Mouse (Mus musculus) CH12.LX (cell line): ENCODE measurements at regions not wholly inside any gene's neighbourhood (a gene's known extent, or its start where the extent isn't known, plus 50 kb on each side); places are given as distances from the start of the nearest gene placed in this dataset.

Source experiments
- DNase-seq: peaks from one replicate; pipeline ENCODE4 v3.0.0-alpha.2; 2013; ENCODE audit errors: extremely low read depth
- H3K27ac ChIP-seq: 2 replicates; pipeline ENCODE4 v1.5.1; 2012; ENCODE audit warnings: low read depth, mild to moderate bottlenecking, control low read depth, moderate library complexity; ENCODE audit not compliant: insufficient read depth
- H3K27me3 ChIP-seq: replicated peaks from 2 replicates; pipeline ENCODE3; 2012; ENCODE audit warnings: inconsistent platforms
- H3K36me3 ChIP-seq, 2 experiments: replicated peaks in 1 of 2; 2 replicates each; pipeline versions ENCODE3 to v1.6.1; 2012; ENCODE audit warnings: inconsistent platforms in 1 of 2, low read length in 1 of 2, mild to moderate bottlenecking in 1 of 2, mixed read lengths in 1 of 2, moderate library complexity in 1 of 2; ENCODE audit not compliant: control insufficient read depth in 1 of 2, insufficient read depth in 1 of 2
- H3K4me1 ChIP-seq, 2 experiments: 2 replicates each; pipeline ENCODE4 v1.6.1; 2012; ENCODE audit warnings: inconsistent platforms in 1 of 2, moderate library complexity in 1 of 2; ENCODE audit not compliant: insufficient read depth in 2 of 2, control insufficient read depth in 1 of 2
- H3K4me2 ChIP-seq: 2 replicates; pipeline ENCODE4 v1.6.1; 2012; ENCODE audit warnings: low read depth, mild to moderate bottlenecking, control low read depth; ENCODE audit not compliant: poor library complexity, insufficient read depth, severe bottlenecking
- H3K4me3 ChIP-seq, 3 experiments: fragments of 150-350 bp in 1 of 3; sonication (generic) in 1 of 3; replicated peaks in 1 of 3; 2 replicates each; pipeline versions ENCODE3 to v1.5.1; 2011 to 2012; ENCODE audit warnings: low read depth in 2 of 3, low read length in 2 of 3, mild to moderate bottlenecking in 2 of 3, moderate library complexity in 2 of 3, control low read depth in 1 of 3, improper control_type of control experiment in 1 of 3, inconsistent platforms in 1 of 3, mixed read lengths in 1 of 3; ENCODE audit not compliant: poor library complexity in 1 of 3
- H3K79me2 ChIP-seq: replicated peaks from 2 replicates; pipeline ENCODE4 v1.6.1; 2012; ENCODE audit warnings: mild to moderate bottlenecking, moderate library complexity; ENCODE audit not compliant: control insufficient read depth, poor library complexity, insufficient read depth, severe bottlenecking; ENCODE audit errors: extremely low read depth
- H3K9ac ChIP-seq: 2 replicates; pipeline ENCODE4 v1.6.1; 2012; ENCODE audit warnings: low read depth, mild to moderate bottlenecking, control low read depth, moderate library complexity; ENCODE audit not compliant: insufficient read depth
- H3K9me3 ChIP-seq: replicated peaks from 2 replicates; pipeline ENCODE3; 2012; ENCODE audit warnings: low read length, inconsistent platforms, mixed read lengths
- BHLHE40 ChIP-seq: IDR thresholded peaks from 2 replicates; pipeline ENCODE4 v1.6.1; 2011; ENCODE audit warnings: mild to moderate bottlenecking, low read depth, low read length, improper control_type of control experiment
- CHD1 ChIP-seq: IDR thresholded peaks from 2 replicates; pipeline ENCODE4 v1.6.1; 2012; ENCODE audit warnings: low read depth, low read length, improper control_type of control experiment, inconsistent platforms
- CHD2 ChIP-seq: IDR thresholded peaks from 2 replicates; pipeline ENCODE4 v1.6.1; 2011; ENCODE audit warnings: low read length, improper control_type of control experiment
- CTCF ChIP-seq, 2 experiments: IDR thresholded peaks in 1 of 2; conservative IDR thresholded peaks in 1 of 2; 2 replicates each; pipeline ENCODE4 v1.5.1; 2011 to 2012; ENCODE audit warnings: low read depth in 2 of 2, low read length in 2 of 2, improper control_type of control experiment in 1 of 2, inconsistent platforms in 1 of 2, mild to moderate bottlenecking in 1 of 2, moderate library complexity in 1 of 2
- E2F4 ChIP-seq: IDR thresholded peaks from 2 replicates; pipeline ENCODE4 v1.6.1; 2011; ENCODE audit warnings: low read depth, low read length, improper control_type of control experiment; ENCODE audit not compliant: insufficient replicate concordance
- EP300 ChIP-seq: IDR thresholded peaks from 2 replicates; pipeline ENCODE4 v1.6.1; 2011; ENCODE audit warnings: low read length, improper control_type of control experiment
- HCFC1 ChIP-seq: IDR thresholded peaks from 2 replicates; pipeline ENCODE4 v1.6.1; 2012; ENCODE audit warnings: low read depth, mild to moderate bottlenecking, inconsistent platforms, low read length, improper control_type of control experiment
- IRF4 ChIP-seq: IDR thresholded peaks from 2 replicates; pipeline ENCODE4 v1.6.1; 2014; ENCODE audit warnings: low read depth, mild to moderate bottlenecking, inconsistent platforms, low read length, improper control_type of control experiment
- JUND ChIP-seq: conservative IDR thresholded peaks from 2 replicates; pipeline ENCODE4 v1.6.1; 2011; ENCODE audit warnings: low read depth, low read length, improper control_type of control experiment
- MAX ChIP-seq: IDR thresholded peaks from 2 replicates; pipeline ENCODE4 v1.6.1; 2011; ENCODE audit warnings: low read length, improper control_type of control experiment
- MAZ ChIP-seq: IDR thresholded peaks from 2 replicates; pipeline ENCODE4 v1.6.1; 2012; ENCODE audit warnings: low read depth, mild to moderate bottlenecking, inconsistent platforms, low read length, improper control_type of control experiment, moderate library complexity
- MXI1 ChIP-seq: IDR thresholded peaks from 2 replicates; pipeline ENCODE4 v1.6.1; 2011; ENCODE audit warnings: mild to moderate bottlenecking, low read depth, low read length, improper control_type of control experiment
- MYC ChIP-seq: IDR thresholded peaks from 2 replicates; pipeline ENCODE4 v1.6.1; 2011; ENCODE audit warnings: low read depth, mild to moderate bottlenecking, improper control_type of control experiment, low read length
- NELFE ChIP-seq: IDR thresholded peaks from 2 replicates; pipeline ENCODE4 v1.6.1; 2011; ENCODE audit warnings: low read depth, low read length, improper control_type of control experiment
- NRF1 ChIP-seq: IDR thresholded peaks from 2 replicates; pipeline ENCODE4 v1.6.1; 2014; ENCODE audit warnings: low read depth, mild to moderate bottlenecking, inconsistent platforms, low read length, improper control_type of control experiment, moderate library complexity
- POLR2A ChIP-seq: IDR thresholded peaks from 2 replicates; pipeline ENCODE4 v1.6.1; 2011; ENCODE audit warnings: low read depth, mild to moderate bottlenecking, improper control_type of control experiment, low read length
- RAD21 ChIP-seq: IDR thresholded peaks from 2 replicates; pipeline ENCODE4 v1.6.1; 2011; ENCODE audit warnings: low read depth, mild to moderate bottlenecking, low read length, improper control_type of control experiment, moderate library complexity
- RCOR1 ChIP-seq: conservative IDR thresholded peaks from 2 replicates; pipeline ENCODE4 v1.6.1; 2012; ENCODE audit warnings: low read depth, mild to moderate bottlenecking, inconsistent platforms, low read length, improper control_type of control experiment
- SIN3A ChIP-seq: IDR thresholded peaks from 2 replicates; pipeline ENCODE4 v1.6.1; 2012; ENCODE audit warnings: low read length, improper control_type of control experiment, inconsistent platforms
- SMC3 ChIP-seq: IDR thresholded peaks from 2 replicates; pipeline ENCODE4 v1.6.1; 2011; ENCODE audit warnings: low read depth, low read length, improper control_type of control experiment
- TBP ChIP-seq: conservative IDR thresholded peaks from 2 replicates; pipeline ENCODE4 v1.6.1; 2011; ENCODE audit warnings: low read depth, low read length, improper control_type of control experiment
- UBTF ChIP-seq: IDR thresholded peaks from 2 replicates; pipeline ENCODE4 v1.6.1; 2012; ENCODE audit warnings: low read depth, mild to moderate bottlenecking, inconsistent platforms, low read length, improper control_type of control experiment, moderate library complexity
- USF1 ChIP-seq: IDR thresholded peaks from 2 replicates; pipeline ENCODE4 v1.6.1; 2014; ENCODE audit warnings: low read depth, mild to moderate bottlenecking, inconsistent platforms, low read length, improper control_type of control experiment
- ZKSCAN1 ChIP-seq: IDR thresholded peaks from 2 replicates; pipeline ENCODE4 v1.6.1; 2012; ENCODE audit warnings: low read depth, inconsistent platforms, low read length, improper control_type of control experiment, borderline replicate concordance
- ZNF384 ChIP-seq: IDR thresholded peaks from 2 replicates; pipeline ENCODE4 v1.6.1; 2012; ENCODE audit warnings: low read depth, low read length, improper control_type of control experiment, inconsistent platforms
- dilution Hi-C: fragments of 300-500 bp; cut with MboI; formaldehyde crosslinking; loops from 2 replicates; pipeline ENCODE4 v1.14.3; 2020; ENCODE audit warnings: low sequenced_read_pairs; ENCODE audit not compliant: extremely low pct_unique_long_range_greater_than_20kb, extremely low pct_ligation_motif_present
- in situ Hi-C: fragments of 300-500 bp; cut with MboI; formaldehyde crosslinking; loops from 3 replicates; pipeline ENCODE4 v1.14.3; 2019; ENCODE audit warnings: low sequenced_read_pairs, low pct_ligation_motif_present, low pct_unique_long_range_greater_than_20kb, mixed read lengths

GRCm38 (mm10) chr14:114547910-114548680, 543.9 kb upstream of the Gpc5 start:
- Histone ChIP-seq H3K9me3 (peaks cover 28% of the 10 kb centered on the region), H3K36me3 (no peaks in the 10 kb centered on the region), H3K4me3 (no peak overlapping the region), H3K9ac (no peak overlapping the region), H3K27me3 (no peaks in the 10 kb centered on the region), H3K4me2 (no peak overlapping the region), H3K4me1 (no peaks in the 10 kb centered on the region), H3K79me2 (no peaks in the 10 kb centered on the region), H3K27ac (no peak overlapping the region)
- no peak for DNase-seq
- no peak for TF ChIP-seq EP300
- no peak for TF ChIP-seq POLR2A
- TF ChIP-seq CHD1, result no peak
- TF ChIP-seq RCOR1, result no peak
- TF ChIP-seq E2F4, result no peak
- no peak for TF ChIP-seq JUND
- TF ChIP-seq NELFE, result no peak
- no peak for TF ChIP-seq RAD21
- TF ChIP-seq MAZ, result no peak
- TF ChIP-seq HCFC1, result no peak
- TF ChIP-seq UBTF, result no peak
- no peak for TF ChIP-seq CTCF (conservative IDR thresholded peaks at IDR 0.05 in 1 of 2, IDR thresholded peaks at IDR 0.05 in 1 of 2; ENCODE audit: low read depth in 2 of 2, low read length in 2 of 2)
- TF ChIP-seq NRF1, result no peak
- TF ChIP-seq MYC, result no peak
- TF ChIP-seq MAX, result no peak
- no peak for TF ChIP-seq SMC3
- no peak for TF ChIP-seq TBP
- no peak for TF ChIP-seq ZKSCAN1
- no peak for TF ChIP-seq SIN3A
- TF ChIP-seq BHLHE40, result no peak
- in situ Hi-C loops (no loop called here), dilution Hi-C loops (no loop called here)

- H3K4me2 ChIP-seq, result no peak overlapping the region
- DNase-seq, result no peak
- dilution Hi-C loops, result no loop called here
- in situ Hi-C loops, result no loop called here
- H3K79me2 ChIP-seq, result no peaks in the 10 kb centered on the region
- H3K9me3 ChIP-seq, result peaks cover 21% of the 10 kb centered on the region
- H3K27ac ChIP-seq, result no peak overlapping the region
- TF ChIP-seq BHLHE40 (no peak), CHD2 (no peak), MXI1 (no peak), ZNF384 (no peak), E2F4 (no peak), RCOR1 (no peak), ZKSCAN1 (no peak), USF1 (no peak), IRF4 (no peak)
- H3K4me1 ChIP-seq, result no peaks in the 10 kb centered on the region
- no peaks in the 10 kb centered on the region for H3K36me3 ChIP-seq
- H3K4me3 ChIP-seq, result no peak overlapping the region
- H3K9ac ChIP-seq, result no peak overlapping the region
- H3K27me3 ChIP-seq, result no peaks in the 10 kb centered on the region
Measured at GRCm38 (mm10) chr14:114549101-114549500, 542.9 kb upstream of the Gpc5 start.
